Mouse (Mus musculus) neural tube, embryonic 10.5 days (tissue): ENCODE measurements around the gene Gm11060.

ENCODE experiments used
- DNase-seq: peaks from one replicate; pipeline ENCODE4 v3.0.0-alpha.2; 2017; ENCODE audit warnings: low spot score; ENCODE audit errors: extremely low spot score

The Gm11060 gene

GRCm38 (mm10) chr2:105141371-105141770 is 49.6 kb downstream of the Gm11060 start:
- DNase-seq = no peak
